Mouse (Mus musculus) gastrocnemius, adult 2 months (tissue): ENCODE results near the gene 4930502E18Rik. TPM values are rescaled to one million over a fixed set of nuclear protein-coding genes. Genes with fewer than 3 reads are reported as not detected.
"Not testable (repeated sequence)": the region's sequence is repeated elsewhere in the genome, so short reads cannot be mapped to it uniquely, and the experiment has no call there.

ENCODE experiments used
- DNase-seq: peaks from one replicate; pipeline ENCODE4 v3.0.0; 2022
- H3K27ac ChIP-seq: fragments of 200-600 bp; 2 replicates; pipeline ENCODE4 v1.8.1; 2022; ENCODE audit warnings: mild to moderate bottlenecking
- H3K4me3 ChIP-seq: fragments of 200-600 bp; 2 replicates; pipeline ENCODE4 v1.8.1; 2022; ENCODE audit warnings: mild to moderate bottlenecking, moderate library complexity
- CTCF ChIP-seq: fragments of 200-600 bp; IDR thresholded peaks from 2 replicates; pipeline ENCODE4 v1.8.1; 2022; ENCODE audit warnings: antibody characterized with exemption, mild to moderate bottlenecking, moderate library complexity
- intact Hi-C: fragments of 180-260 bp; cut with DNase I; formaldehyde crosslinking; loops from one replicate; pipeline ENCODE4 v1.15.1; 2025
- long read RNA-seq, 2 experiments: library from polyadenylated mRNA; stranded (forward); transcript quantifications; one replicate each; pipeline ENCODE4 v2.0.0; 2021
- total RNA-seq, 2 experiments: library from RNA; stranded (reverse); gene quantifications; 2 replicates each; pipeline ENCODE4 v1.2.3; 2021

The 4930502E18Rik gene
- total RNA-seq: not detected
- long read RNA-seq, experiment 1: 0 reads
- long read RNA-seq, experiment 2: 0 reads

DNA sequence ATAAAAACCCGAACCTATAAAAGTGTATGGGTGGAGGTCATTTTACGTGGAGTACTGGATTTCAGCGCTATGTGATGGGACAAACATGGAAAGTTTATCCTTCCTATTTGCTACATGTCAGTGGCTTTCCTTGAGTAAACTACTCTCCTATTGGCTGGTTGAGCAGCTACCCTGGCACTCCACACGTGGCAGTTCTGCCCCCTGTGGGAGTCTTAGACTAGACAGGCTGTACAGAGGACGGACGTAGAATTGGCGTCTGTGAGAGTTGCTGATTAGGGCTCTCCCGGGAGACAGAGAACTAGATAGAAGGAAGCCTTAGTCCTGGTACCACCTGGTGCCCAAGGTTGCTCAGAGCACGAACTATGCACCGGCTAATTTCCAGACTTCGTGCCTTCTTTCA is at the start of gene 4930502E18Rik:
Gene 4930502E18Rik, plus strand, starts transcription at position 231 of the 400 bp plus-strand sequence.
- DNase-seq: no peak
- intact Hi-C loops: no loop called here
- no peak within 1 kb of the TSS for H3K4me3 ChIP-seq
- TF ChIP-seq CTCF: no peak
- no peak within 1 kb of the TSS for H3K27ac ChIP-seq

GRCm38 (mm10) chrX:53676943-53677342 is 47.7 kb upstream of the 4930502E18Rik start:
- DNase-seq: peak; percentile 61
- TF ChIP-seq CTCF: peak; percentile 59
- intact Hi-C loops: not testable (repeated sequence)

DNA sequence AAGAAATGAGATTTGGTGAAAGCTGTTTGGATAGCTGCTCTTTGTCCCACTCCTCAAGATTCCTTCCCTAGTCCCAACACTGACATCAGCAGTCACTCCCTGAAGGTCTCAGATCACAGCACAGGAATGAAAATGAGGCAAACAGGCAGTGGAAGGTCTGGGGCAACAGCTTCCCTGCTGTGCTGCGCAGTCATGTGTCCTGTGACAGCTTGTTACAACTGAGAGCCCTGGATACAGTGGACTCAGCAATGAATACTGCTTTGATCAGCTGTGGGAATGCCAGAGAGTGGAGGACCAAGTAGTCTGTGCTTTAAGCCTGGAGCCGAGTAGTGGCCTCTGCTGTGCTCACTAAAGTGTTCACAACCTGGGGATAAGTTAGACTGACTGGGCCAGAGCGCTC is 42.0 kb upstream of the 4930502E18Rik start:
- H3K27ac ChIP-seq, DNase-seq, intact Hi-C loops, H3K4me3 ChIP-seq: not testable (repeated sequence)

More at GRCm38 (mm10) chrX:53676943-53677342, 47.7 kb upstream of the 4930502E18Rik start:
- not testable (repeated sequence) for H3K4me3 ChIP-seq, H3K27ac ChIP-seq

- intact Hi-C loops, DNase-seq, H3K27ac ChIP-seq, H3K4me3 ChIP-seq: not testable (repeated sequence)
These were observed 40.0 kb upstream of the 4930502E18Rik start for GRCm38 (mm10) chrX:53684676-53685075.

GRCm38 (mm10) chrX:53692065-53692464 is 32.6 kb upstream of the 4930502E18Rik start:
- Histone ChIP-seq H3K27ac (no peak overlapping the region), H3K4me3 (no peak overlapping the region)
- TF ChIP-seq CTCF: no peak
- DNase-seq: no peak
- intact Hi-C loops: no loop called here

- no peak overlapping the region for H3K27ac ChIP-seq
- TF ChIP-seq CTCF: no peak
- no peak for DNase-seq
- intact Hi-C loops: no loop called here
- H3K4me3 ChIP-seq: no peak overlapping the region
These were observed 31.5 kb upstream of the 4930502E18Rik start for GRCm38 (mm10) chrX:53693141-53693540.

DNA sequence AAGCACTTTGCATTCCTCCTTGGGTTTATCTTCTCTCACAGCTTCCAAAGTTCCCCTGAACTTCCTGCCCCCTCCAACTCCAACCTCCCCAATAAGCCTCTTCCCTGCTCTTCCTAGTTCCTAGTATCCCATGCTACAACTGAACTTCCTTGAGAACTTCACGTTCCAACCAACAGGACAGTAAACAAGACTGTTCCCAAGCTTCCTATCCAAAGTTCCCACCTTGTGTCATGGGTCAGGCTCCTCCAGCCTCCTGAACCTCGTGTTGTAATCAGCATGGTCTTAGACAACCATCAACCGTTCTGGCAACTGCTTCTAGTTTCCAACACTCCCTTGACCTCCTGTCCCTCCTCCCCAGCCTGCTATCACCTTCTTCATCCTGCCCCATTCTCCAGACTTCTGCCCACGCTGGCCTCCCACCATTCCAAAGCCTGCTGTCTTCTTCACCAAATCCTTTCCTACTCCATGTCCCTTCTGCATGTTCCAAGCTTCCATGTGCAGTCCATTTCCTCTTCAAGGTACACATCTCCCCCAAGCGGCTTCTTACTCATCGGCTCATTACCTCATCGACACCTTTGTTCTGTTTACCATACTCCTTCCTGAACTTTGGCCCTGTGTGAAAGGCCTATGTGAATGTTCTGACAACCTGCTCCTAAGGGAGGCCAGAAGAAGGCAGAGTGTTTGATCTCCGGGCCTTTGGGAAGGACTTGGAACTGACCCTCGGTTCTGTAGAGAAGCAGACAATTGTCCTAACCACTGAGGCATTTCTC is 30.4 kb upstream of the 4930502E18Rik start:
- intact Hi-C loops: no loop called here
- no peak overlapping the region for H3K4me3 ChIP-seq
- no peak overlapping the region for H3K27ac ChIP-seq
- TF ChIP-seq CTCF: no peak
- no peak for DNase-seq

- no peak overlapping the region for H3K4me3 ChIP-seq
- no peak overlapping the region for H3K27ac ChIP-seq
- no peak for DNase-seq
- TF ChIP-seq CTCF: no peak
- intact Hi-C loops: no loop called here
These were observed 25.4 kb upstream of the 4930502E18Rik start for GRCm38 (mm10) chrX:53699225-53699624.

- TF ChIP-seq CTCF: no peak
- DNase-seq: no peak
- intact Hi-C loops: no loop called here
- H3K27ac ChIP-seq: no peak overlapping the region
- H3K4me3 ChIP-seq: no peak overlapping the region
These were observed 22.0 kb upstream of the 4930502E18Rik start for GRCm38 (mm10) chrX:53702673-53703072.

DNA sequence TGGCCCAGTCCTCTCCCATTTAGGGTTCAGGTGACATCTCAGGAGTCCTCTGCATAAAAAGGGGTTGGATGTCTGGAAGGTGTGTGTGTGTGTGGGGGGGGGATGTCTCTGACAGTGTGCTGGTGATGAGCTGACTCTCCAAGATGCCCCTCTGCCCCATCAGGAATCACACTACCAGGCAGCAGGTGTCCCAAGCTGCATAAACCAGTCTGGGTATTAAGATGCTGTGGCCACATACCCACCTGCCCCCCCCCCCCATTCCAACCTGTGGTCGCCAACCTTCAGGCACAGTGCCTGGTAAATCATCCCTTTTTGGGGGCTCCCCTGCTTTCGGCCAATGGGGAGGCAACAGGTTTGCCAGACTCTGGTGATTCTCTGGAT is 8.7 kb upstream of the 4930502E18Rik start:
- Histone ChIP-seq H3K27ac (no peak overlapping the region), H3K4me3 (peak overlapping the region; percentile 60)
- no peak for DNase-seq
- TF ChIP-seq CTCF: no peak
- intact Hi-C loops: no loop called here

GRCm38 (mm10) chrX:53716323-53717182 is 8.1 kb upstream of the 4930502E18Rik start:
- DNase-seq: peak; percentile 60
- H3K4me3 ChIP-seq: peak overlapping the region; percentile 60
- 0 out of 2 replicates have a peak overlapping the region, but pooled peaks have one; percentile 5 for H3K27ac ChIP-seq
- intact Hi-C loops: no loop called here
- TF ChIP-seq CTCF: no peak

DNA sequence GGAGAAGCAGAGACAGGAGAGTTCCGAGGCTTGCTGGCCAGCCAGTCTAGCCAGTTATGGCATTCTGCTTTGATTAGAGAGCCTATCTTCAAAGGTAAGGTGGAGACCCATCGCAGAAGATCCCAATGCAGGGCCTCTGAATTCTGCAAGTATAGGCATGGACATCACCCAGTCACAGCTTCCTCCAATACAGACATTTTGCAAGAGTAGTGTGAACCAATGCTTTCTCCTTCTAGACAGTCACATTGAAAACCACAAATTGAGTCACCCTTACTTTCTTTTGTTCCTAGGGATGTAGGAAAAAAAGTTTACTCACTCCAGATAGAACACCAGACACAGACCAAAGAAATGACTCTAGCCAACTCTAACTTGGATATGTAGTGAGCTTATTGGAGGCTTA is 4.3 kb downstream of the 4930502E18Rik start:
- TF ChIP-seq CTCF: no peak
- DNase-seq: no peak
- Histone ChIP-seq H3K4me3 (no peak overlapping the region), H3K27ac (no peak overlapping the region)
- intact Hi-C loops: no loop called here

DNA sequence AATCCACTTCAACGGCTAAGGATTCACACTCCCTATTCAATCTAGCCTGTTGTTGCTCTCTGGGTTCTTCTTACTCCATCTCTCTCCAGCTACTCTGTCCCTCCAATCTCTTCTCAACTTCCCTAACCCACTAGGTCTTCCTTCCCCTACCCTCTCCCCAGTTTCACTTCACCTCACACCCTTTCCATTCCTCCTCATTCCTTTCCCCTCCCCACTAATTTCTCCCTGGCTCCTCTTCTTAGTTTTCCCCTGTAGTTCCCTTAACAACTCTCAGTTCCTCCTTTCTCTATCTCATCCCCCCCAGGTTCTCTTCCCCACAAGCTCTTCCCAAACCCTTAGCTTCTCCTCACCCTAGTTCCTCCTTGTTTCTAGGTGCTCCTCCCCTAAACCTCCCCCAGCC is 28.2 kb downstream of the 4930502E18Rik start:
- intact Hi-C loops: no loop called here
- DNase-seq: no peak
- Histone ChIP-seq H3K4me3 (no peak overlapping the region), H3K27ac (no peak overlapping the region)
- no peak for TF ChIP-seq CTCF
